Mouse (Mus musculus) liver, adult 2 months (tissue): Measurements from ENCODE around the gene Wdr90. TPM values are rescaled to one million over a fixed set of nuclear protein-coding genes. Genes with fewer than 3 reads are reported as not detected.
A peak's percentile ranks its signal among the peaks of the same experiment; 100 is the strongest.
"Not testable (repeated sequence)": the region's sequence is repeated elsewhere in the genome, so short reads cannot be mapped to it uniquely, and the experiment has no call there.

Source experiments
- DNase-seq: peaks from one replicate; pipeline ENCODE4 v3.0.0-alpha.2; 2011; ENCODE audit warnings: low read depth, low spot score; ENCODE audit errors: extremely low read depth
- H3K27ac ChIP-seq: fragments of 200-500 bp; replicated peaks from 2 replicates; pipeline ENCODE4 v1.5.1; 2012; ENCODE audit warnings: low read depth, mild to moderate bottlenecking, control low read depth, inconsistent platforms, low read length; ENCODE audit not compliant: insufficient read depth
- H3K27me3 ChIP-seq: fragments of 200-500 bp; 2 replicates; pipeline ENCODE4 v1.6.1; 2012; ENCODE audit warnings: mild to moderate bottlenecking, moderate library complexity, low read length, inconsistent platforms; ENCODE audit not compliant: control insufficient read depth, insufficient read depth
- H3K36me3 ChIP-seq: fragments of 200-500 bp; 2 replicates; pipeline ENCODE4 v1.6.1; 2012; ENCODE audit warnings: low read length, inconsistent platforms; ENCODE audit not compliant: control insufficient read depth, insufficient read depth
- H3K4me1 ChIP-seq: fragments of 200-500 bp; 2 replicates; pipeline ENCODE4 v1.6.1; 2011; ENCODE audit warnings: low read length; ENCODE audit not compliant: control insufficient read depth, insufficient read depth
- H3K4me3 ChIP-seq: fragments of 200-500 bp; 2 replicates; pipeline ENCODE4 v1.5.1; 2011; ENCODE audit warnings: low read depth, mild to moderate bottlenecking, control low read depth, low read length, moderate library complexity; ENCODE audit not compliant: insufficient read depth
- H3K79me2 ChIP-seq: fragments of 200-500 bp; 2 replicates; pipeline ENCODE4 v1.6.1; 2012; ENCODE audit warnings: inconsistent platforms, mild to moderate bottlenecking, low read length, moderate library complexity; ENCODE audit not compliant: control insufficient read depth, insufficient read depth
- H3K9ac ChIP-seq: fragments of 200-500 bp; 2 replicates; pipeline ENCODE4 v1.6.1; 2012; ENCODE audit warnings: low read depth, mild to moderate bottlenecking, control low read depth, inconsistent platforms, low read length
- CTCF ChIP-seq: fragments of 200-500 bp; IDR thresholded peaks from 2 replicates; pipeline ENCODE4 v1.5.1; 2011; ENCODE audit warnings: low read depth, low read length, control low read depth
- POLR2A ChIP-seq: fragments of 200-500 bp; IDR thresholded peaks from 2 replicates; pipeline ENCODE4 v1.6.1; 2011; ENCODE audit warnings: low read length, control low read depth; ENCODE audit not compliant: insufficient read depth; ENCODE audit errors: extremely low read depth
- WGBS: fragments of 180-500 bp; shearing (Covaris S2); methylation state at CpG from one replicate; pipeline ENCODE4 v1.1.7; 2018; 5-methylcytosine and 5-hydroxymethylcytosine counted together
- polyA plus RNA-seq: library from polyadenylated mRNA; depleted of rRNA; stranded (reverse); fragments of >200 nt; gene quantifications from 2 replicates; pipeline ENCODE4 v1.2.3, GENCODE M21; 2012
- total RNA-seq: library from RNA; depleted of rRNA; stranded (reverse); fragments of >200 nt; gene quantifications from 2 replicates; pipeline ENCODE4 v1.2.3, GENCODE M21; 2014

The Wdr90 gene
- total and polyA plus RNA-seq, 2 experiments = 2.7 to 14.1 TPM

GRCm38 (mm10) chr17:25808789-25809605, 52.3 kb downstream of the Wdr90 start, which contains the start of gene Fbxl16:
Fbxl16 (plus strand) TSS chr17:25809085.
- H3K36me3 ChIP-seq = no peaks in the 10 kb centered on the region
- TF ChIP-seq CTCF (no peak), POLR2A (no peak)
- H3K4me3 ChIP-seq = peak within 1 kb of the TSS; percentile 52; the same call in 1 of the 2 replicates
- DNase-seq = no peak
- peaks cover 13% of the 10 kb centered on the region for H3K27me3 ChIP-seq
- no peak within 1 kb of the TSS for H3K27ac ChIP-seq
- H3K79me2 ChIP-seq = no peaks in the 10 kb centered on the region
- H3K9ac ChIP-seq = peak within 1 kb of the TSS; percentile 45
- 1% methylated on average over 97 of the region's 100 CpGs for WGBS
- peaks cover 3% of the 10 kb centered on the region; the same call in 1 of the 2 replicates for H3K4me1 ChIP-seq

GRCm38 (mm10) chr17:25808028-25808427, 53.3 kb downstream of the Wdr90 start:
- Histone ChIP-seq H3K4me1 (peaks cover 3% of the 10 kb centered on the region; the same call in 1 of the 2 replicates), H3K4me3 (no peak overlapping the region), H3K36me3 (no peaks in the 10 kb centered on the region), H3K9ac (no peak overlapping the region), H3K79me2 (no peaks in the 10 kb centered on the region), H3K27me3 (peaks cover 15% of the 10 kb centered on the region), H3K27ac (no peak overlapping the region)
- WGBS = 53% methylated on average over 5 of the region's 5 CpGs
- no peak for DNase-seq
- TF ChIP-seq POLR2A = no peak

GRCm38 (mm10) chr17:25807452-25807851, 53.8 kb downstream of the Wdr90 start:
- not testable (repeated sequence) for H3K4me1 ChIP-seq, H3K27ac ChIP-seq, H3K79me2 ChIP-seq, H3K36me3 ChIP-seq, H3K9ac ChIP-seq, DNase-seq, H3K4me3 ChIP-seq
- WGBS = 52% methylated on average over 2 of the region's 2 CpGs
- H3K27me3 ChIP-seq = peaks cover 18% of the 10 kb centered on the region

- Histone ChIP-seq H3K27me3 (peaks cover 18% of the 10 kb centered on the region), H3K79me2 (no peaks in the 10 kb centered on the region), H3K4me3 (no peak overlapping the region), H3K9ac (no peak overlapping the region), H3K4me1 (peaks cover 3% of the 10 kb centered on the region; the same call in 1 of the 2 replicates), H3K27ac (no peak overlapping the region), H3K36me3 (no peaks in the 10 kb centered on the region)
- no peak for DNase-seq
- 88% methylated on average over 4 of the region's 4 CpGs for WGBS
- no peak for TF ChIP-seq POLR2A
- no peak for TF ChIP-seq CTCF
Measured at GRCm38 (mm10) chr17:25806507-25806906, 54.8 kb downstream of the Wdr90 start.

- no peak for DNase-seq
- H3K4me1 ChIP-seq = no peaks in the 10 kb centered on the region
- H3K36me3 ChIP-seq = no peaks in the 10 kb centered on the region
- no peak overlapping the region for H3K4me3 ChIP-seq
- no peak overlapping the region for H3K27ac ChIP-seq
- H3K9ac ChIP-seq = no peak overlapping the region
- peaks cover 5% of the 10 kb centered on the region; the same call in 1 of the 2 replicates for H3K27me3 ChIP-seq
- WGBS = 14% methylated on average over 10 of the region's 10 CpGs
- TF ChIP-seq CTCF (no peak), POLR2A (no peak)
- H3K79me2 ChIP-seq = no peaks in the 10 kb centered on the region
Measured at GRCm38 (mm10) chr17:25802825-25803517, 58.3 kb downstream of the Wdr90 start.

- no peaks in the 10 kb centered on the region for H3K4me1 ChIP-seq
- peaks cover 5% of the 10 kb centered on the region; the same call in 1 of the 2 replicates for H3K27me3 ChIP-seq
- TF ChIP-seq POLR2A (no peak), CTCF (peak; percentile 70)
- H3K36me3 ChIP-seq = no peaks in the 10 kb centered on the region
- H3K79me2 ChIP-seq = no peaks in the 10 kb centered on the region
- no peak overlapping the region for H3K27ac ChIP-seq
- no peak overlapping the region for H3K4me3 ChIP-seq
- H3K9ac ChIP-seq = no peak overlapping the region
- 5% methylated on average over 6 of the region's 6 CpGs for WGBS
- DNase-seq = peak; percentile 62
Measured at GRCm38 (mm10) chr17:25801029-25801428, 60.3 kb downstream of the Wdr90 start.
